Mouse (Mus musculus) midbrain, embryonic 11.5 days (tissue): ENCODE measurements at regions not wholly inside any gene's neighbourhood (a gene's known extent, or its start where the extent isn't known, plus 50 kb on each side); places are given as distances from the start of the nearest gene placed in this dataset.

Source experiments
- ATAC-seq: fragments of 200-750 bp; cut with Nextera tagmentation; 2 replicates; pipeline ENCODE4 v1.8.0; 2017; ENCODE audit warnings: moderate TSS enrichment, moderate library complexity; ENCODE audit not compliant: low FRiP score
- DNase-seq: peaks from one replicate; pipeline ENCODE4 v3.0.0; 2015; ENCODE audit warnings: low spot score; ENCODE audit errors: missing footprints
- H3K27ac ChIP-seq: fragments of 300-500 bp; sonication (generic); 2 replicates; pipeline ENCODE4 v1.5.1; 2014; ENCODE audit warnings: low read depth, low read length
- H3K27me3 ChIP-seq: fragments of 300-500 bp; sonication (generic); 2 replicates; pipeline ENCODE4 v1.6.1; 2014; ENCODE audit warnings: mild to moderate bottlenecking, low read length, moderate library complexity, mixed read lengths; ENCODE audit not compliant: control insufficient read depth, insufficient read depth
- H3K36me3 ChIP-seq: fragments of 300-500 bp; sonication (generic); 2 replicates; pipeline ENCODE4 v1.6.1; 2014; ENCODE audit warnings: mild to moderate bottlenecking, low read length, moderate library complexity, mixed read lengths; ENCODE audit not compliant: control insufficient read depth, insufficient read depth
- H3K4me1 ChIP-seq: fragments of 300-500 bp; sonication (generic); 2 replicates; pipeline ENCODE4 v1.6.1; 2014; ENCODE audit warnings: low read length; ENCODE audit not compliant: control insufficient read depth, insufficient read depth
- H3K4me2 ChIP-seq: fragments of 300-500 bp; sonication (generic); 2 replicates; pipeline ENCODE4 v1.6.1; 2014; ENCODE audit warnings: mild to moderate bottlenecking, moderate library complexity
- H3K4me3 ChIP-seq: fragments of 300-500 bp; sonication (generic); 2 replicates; pipeline ENCODE4 v1.5.1; 2014; ENCODE audit warnings: low read depth, low read length
- H3K9ac ChIP-seq: fragments of 300-500 bp; sonication (generic); 2 replicates; pipeline ENCODE4 v1.6.1; 2014; ENCODE audit warnings: low read length
- H3K9me3 ChIP-seq: fragments of 300-500 bp; sonication (generic); 2 replicates; pipeline ENCODE4 v1.6.1; 2016; ENCODE audit warnings: low read length; ENCODE audit not compliant: control insufficient read depth
- WGBS: fragments of 180-500 bp; shearing (Covaris S2); extraction: QIAGEN DNeasy Blood & Tissue Kit; methylation state at CpG from one replicate; pipeline ENCODE4 v1.1.7; 2014; 5-methylcytosine and 5-hydroxymethylcytosine counted together

DNA sequence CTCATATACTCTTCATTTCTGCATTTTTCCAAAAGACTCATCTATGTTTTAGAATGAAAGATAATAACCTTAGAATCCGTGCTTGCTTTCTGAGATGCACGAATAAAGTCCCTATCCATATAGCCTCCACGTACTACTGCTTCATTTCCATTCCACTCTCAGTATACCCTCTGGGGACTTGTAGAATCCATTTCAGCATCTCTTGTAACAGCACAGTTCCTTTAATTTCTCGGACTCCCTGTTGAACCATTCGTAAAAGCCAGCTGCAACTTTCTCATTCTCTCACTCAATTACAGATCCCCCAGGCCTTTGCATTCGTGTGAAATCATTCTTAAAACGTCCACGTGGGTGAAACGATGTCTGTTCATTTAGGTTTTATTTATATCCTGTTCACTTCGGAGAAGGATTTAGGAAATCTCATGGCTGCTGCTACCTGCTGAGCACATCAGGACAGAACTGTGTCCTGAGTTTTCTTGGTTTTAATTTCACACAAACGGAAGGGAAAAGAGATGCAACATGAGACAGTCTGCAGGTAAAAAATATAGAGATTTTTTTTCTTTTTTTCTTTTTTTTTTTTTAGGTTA, 631.4 kb downstream of the Bckdhb start:
- no peak for DNase-seq
- Histone ChIP-seq H3K4me1 (no peaks in the 10 kb centered on the region), H3K4me2 (no peak overlapping the region), H3K9ac (no peak overlapping the region), H3K4me3 (no peak overlapping the region), H3K36me3 (no peaks in the 10 kb centered on the region), H3K27ac (no peak overlapping the region), H3K27me3 (no peaks in the 10 kb centered on the region), H3K9me3 (no peaks in the 10 kb centered on the region)
- WGBS = 76% methylated on average over 11 of the region's 11 CpGs
- no peak for ATAC-seq

DNA sequence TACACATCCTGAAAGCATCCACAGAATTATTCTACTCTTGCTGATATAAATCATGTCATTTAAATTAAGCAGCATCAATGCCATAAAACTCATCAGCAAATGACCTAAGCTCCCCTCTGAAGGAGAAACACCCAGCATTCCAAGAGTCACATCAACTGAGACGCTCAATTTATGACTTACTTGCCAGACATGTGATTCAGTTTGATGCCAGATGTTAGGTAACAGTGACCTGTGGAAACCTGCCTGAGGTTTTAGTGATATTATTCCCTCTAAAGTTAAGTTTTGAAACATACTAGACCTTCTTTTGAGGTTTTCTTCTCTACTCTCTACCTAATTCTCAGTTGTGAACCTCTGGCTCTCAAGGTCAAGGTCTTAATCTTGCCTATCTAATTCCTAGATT, 633.4 kb downstream of the Bckdhb start:
- WGBS = 88% methylated on average over 1 of the region's 1 CpGs
- no peaks in the 10 kb centered on the region for H3K36me3 ChIP-seq
- H3K4me2 ChIP-seq = no peak overlapping the region
- no peak for ATAC-seq
- no peak overlapping the region for H3K27ac ChIP-seq
- no peaks in the 10 kb centered on the region for H3K9me3 ChIP-seq
- no peaks in the 10 kb centered on the region for H3K27me3 ChIP-seq
- no peak overlapping the region for H3K4me3 ChIP-seq
- DNase-seq = no peak
- H3K9ac ChIP-seq = no peak overlapping the region
- H3K4me1 ChIP-seq = no peaks in the 10 kb centered on the region

DNA sequence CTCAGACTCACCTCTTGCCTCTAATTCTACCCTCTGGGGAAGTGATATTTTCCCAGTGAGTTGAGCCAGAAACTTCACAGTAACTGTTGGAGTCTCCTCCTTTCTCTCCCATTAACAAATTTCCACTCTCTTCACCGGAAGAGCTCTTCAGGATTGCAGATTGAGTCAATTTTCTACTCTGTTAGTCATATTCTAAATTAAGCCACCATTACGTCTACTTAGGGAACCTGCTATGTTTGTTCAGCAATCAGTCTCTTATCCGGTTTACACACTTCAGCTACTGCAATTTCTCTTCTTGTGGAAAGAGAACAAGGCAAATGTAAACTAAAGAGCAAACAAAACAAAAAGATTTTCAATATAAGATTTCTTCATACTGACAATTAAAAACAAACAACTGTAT, 644.6 kb downstream of the Bckdhb start:
- 81% methylated on average over 3 of the region's 3 CpGs for WGBS
- ATAC-seq (no peak), DNase-seq (no peak)

DNA sequence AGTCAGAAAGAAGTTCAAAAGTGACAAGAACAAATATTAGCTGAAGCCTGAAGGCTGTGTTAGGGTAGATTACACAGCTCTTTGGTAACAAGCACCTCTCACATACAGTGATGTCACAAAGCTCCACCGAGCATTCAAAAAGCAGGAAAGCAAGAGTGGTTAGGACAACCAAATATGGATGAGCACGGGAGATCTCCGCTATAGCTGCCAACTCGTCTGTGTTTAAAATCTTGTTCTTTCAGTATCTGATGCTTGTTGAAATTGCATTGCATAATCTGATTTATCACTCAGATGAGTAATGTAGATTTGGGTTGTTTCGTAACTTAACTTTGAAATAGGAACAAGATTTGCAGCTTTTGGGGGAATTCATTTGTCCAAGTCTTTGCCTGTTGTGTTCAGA, 652.8 kb downstream of the Bckdhb start:
- H3K9ac ChIP-seq = no peak overlapping the region
- H3K9me3 ChIP-seq = no peaks in the 10 kb centered on the region
- no peak overlapping the region for H3K4me2 ChIP-seq
- H3K27me3 ChIP-seq = no peaks in the 10 kb centered on the region
- 89% methylated on average over 5 of the region's 5 CpGs for WGBS
- no peak for DNase-seq
- H3K4me1 ChIP-seq = no peaks in the 10 kb centered on the region
- H3K36me3 ChIP-seq = no peaks in the 10 kb centered on the region
- H3K4me3 ChIP-seq = no peak overlapping the region
- no peak for ATAC-seq
- H3K27ac ChIP-seq = no peak overlapping the region

More for the DNA sequence above, 644.6 kb downstream of the Bckdhb start:
- no peaks in the 10 kb centered on the region for H3K4me1 ChIP-seq
- H3K9ac ChIP-seq = no peak overlapping the region
- H3K27me3 ChIP-seq = no peaks in the 10 kb centered on the region
- H3K4me2 ChIP-seq = no peak overlapping the region
- no peak overlapping the region for H3K4me3 ChIP-seq
- no peak overlapping the region for H3K27ac ChIP-seq
- H3K36me3 ChIP-seq = no peaks in the 10 kb centered on the region
- H3K9me3 ChIP-seq = no peaks in the 10 kb centered on the region

DNA sequence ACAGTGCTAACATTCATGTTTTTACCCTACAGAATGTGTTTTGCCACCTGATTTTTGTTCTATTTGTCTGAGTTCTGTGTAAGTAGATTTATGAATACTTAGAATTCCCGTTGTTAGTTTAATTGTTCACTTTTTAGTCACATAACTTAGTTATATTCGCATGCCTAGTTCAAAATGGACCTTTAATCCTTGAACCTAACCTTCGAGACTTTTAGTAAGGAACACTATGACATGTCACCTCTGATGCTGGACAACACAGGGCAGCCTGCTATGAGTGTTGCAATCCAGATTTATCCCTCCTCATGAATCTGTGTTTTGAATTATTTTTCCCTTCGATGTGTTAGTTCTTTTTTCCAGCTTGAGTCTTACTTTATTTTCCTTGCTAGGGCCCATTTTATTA, 662.8 kb downstream of the Bckdhb start:
- H3K27ac ChIP-seq = no peak overlapping the region
- H3K9ac ChIP-seq = no peak overlapping the region
- ATAC-seq = no peak
- no peaks in the 10 kb centered on the region for H3K9me3 ChIP-seq
- H3K27me3 ChIP-seq = no peaks in the 10 kb centered on the region
- H3K4me3 ChIP-seq = no peak overlapping the region
- WGBS = 84% methylated on average over 4 of the region's 4 CpGs
- H3K36me3 ChIP-seq = no peaks in the 10 kb centered on the region
- H3K4me1 ChIP-seq = no peaks in the 10 kb centered on the region
- H3K4me2 ChIP-seq = no peak overlapping the region
- DNase-seq = no peak

DNA sequence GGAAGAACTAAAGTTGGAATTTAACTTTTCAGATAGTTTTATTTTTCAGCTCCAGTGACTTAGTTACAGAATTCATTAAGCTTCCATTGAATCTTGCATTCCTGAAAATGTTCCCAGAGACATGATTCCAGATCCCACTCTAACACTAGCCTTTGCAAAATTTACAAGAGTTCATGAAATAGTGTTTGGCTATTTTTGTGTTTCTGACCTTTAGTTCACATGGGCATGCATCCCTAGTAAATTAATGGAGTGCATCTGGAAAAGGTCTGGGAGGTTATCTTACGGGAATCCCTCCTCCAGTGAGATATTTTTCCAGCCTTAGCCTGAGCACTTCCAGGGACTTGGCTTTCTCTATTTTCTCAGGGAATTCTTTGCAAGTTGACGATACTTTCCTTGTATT, 669.8 kb downstream of the Bckdhb start:
- Histone ChIP-seq H3K9me3 (no peaks in the 10 kb centered on the region), H3K4me3 (no peak overlapping the region), H3K4me1 (no peaks in the 10 kb centered on the region), H3K4me2 (no peak overlapping the region), H3K36me3 (no peaks in the 10 kb centered on the region), H3K27me3 (no peaks in the 10 kb centered on the region), H3K27ac (no peak overlapping the region), H3K9ac (no peak overlapping the region)
- ATAC-seq = no peak
- WGBS = 81% methylated on average over 2 of the region's 2 CpGs
- DNase-seq = no peak
